Comparison of ENCODE assay signal across 28 mouse cellular contexts in genomic region chr17:24545247-24545646, GRCm38 (mm10). TPM values are rescaled to one million over a fixed set of nuclear protein-coding genes. Genes with fewer than 3 reads are reported as not detected.
DNase-seq lines count a peak whose midpoint lies in the region; ATAC-seq and TF ChIP-seq lines count a peak whose summit lies in the region.
"Had no signal": no experiment of that assay in that cellular context is flagged by ENCODE, and none has a peak within 500 bp of the region (broad histone marks: within the 10 kb centered on the region; RNA-seq: fewer than 3 reads in every experiment).

No protein-coding gene starts in this region.

- TF ChIP-seq CTCF in forebrain, postnatal 0 days (IDR thresholded peaks at IDR 0.05; ENCODE audit: low read depth): peak; percentile 32
- TF ChIP-seq CTCF in kidney, postnatal 0 days (IDR thresholded peaks at IDR 0.05; ENCODE audit: low read depth): 0 out of 2 replicates have a peak, but pooled peaks have one; percentile 6
- TF ChIP-seq CTCF in lung, postnatal 0 days (IDR thresholded peaks at IDR 0.05): peak; percentile 16
- TF ChIP-seq CTCF in lung, adult 2 months (IDR thresholded peaks at IDR 0.05; ENCODE audit: insufficient read depth, low read length): no peak
- peak in 2 of 3 experiments; percentile 13 to 29; a peak in 1 of 6 replicates for TF ChIP-seq CTCF in MEL (IDR thresholded peaks at IDR 0.05 in 2 of 3, conservative IDR thresholded peaks at IDR 0.05 in 1 of 3; ENCODE audit: control insufficient read depth in 1 of 3, insufficient read depth in 1 of 3, low read depth in 2 of 3, low read length in 3 of 3, poor library complexity in 1 of 3, severe bottlenecking in 1 of 3)

- TF ChIP-seq POLR2A in lung, adult 2 months (IDR thresholded peaks at IDR 0.05; ENCODE audit: borderline replicate concordance, extremely low read depth, low read depth, low read length): no peak
- no peak for TF ChIP-seq POLR2A in MEL (IDR thresholded peaks at IDR 0.05; ENCODE audit: control insufficient read depth in 1 of 2, insufficient read depth in 1 of 2, low read depth in 1 of 2, low read length in 2 of 2, poor library complexity in 1 of 2)

- H3K79me2 ChIP-seq in MEL (ENCODE audit: control insufficient read depth, insufficient read depth, low read length, poor library complexity): peaks cover 3% of the 10 kb centered on the region; the same call in 1 of the 2 replicates

- no peak overlapping the region for H3K4me3 ChIP-seq in forebrain, postnatal 0 days (ENCODE audit: low read depth, low read length)
- no peak overlapping the region for H3K4me3 ChIP-seq in forebrain, embryonic 13.5 days
- H3K4me3 ChIP-seq in kidney, postnatal 0 days (replicated peaks; ENCODE audit: low read depth, low read length): no peak overlapping the region
- H3K4me3 ChIP-seq in kidney, embryonic 16.5 days (ENCODE audit: low read length): no peak overlapping the region
- no peak overlapping the region for H3K4me3 ChIP-seq in lung, postnatal 0 days (ENCODE audit: low read depth, low read length)
- H3K4me3 ChIP-seq in lung, adult 2 months (replicated peaks; ENCODE audit: extremely low read depth, low read depth, low read length): no peak overlapping the region
- H3K4me3 ChIP-seq in MEL (ENCODE audit: control insufficient read depth in 1 of 2, insufficient read depth in 1 of 2, low read depth in 2 of 2, low read length in 2 of 2): no peak overlapping the region
- H3K4me3 ChIP-seq: hindbrain, embryonic 15.5 days; kidney, embryonic 15.5 days; stomach, embryonic 15.5 days had no signal

- no peak for TF ChIP-seq EP300 in lung, postnatal 0 days (IDR thresholded peaks at IDR 0.05)
- TF ChIP-seq EP300 in MEL (IDR thresholded peaks at IDR 0.05; ENCODE audit: low read depth in 1 of 2, low read length in 2 of 2): no peak

- no peak for DNase-seq in forebrain, postnatal 0 days
- no peak for DNase-seq in kidney, postnatal 0 days (ENCODE audit: low spot score)
- DNase-seq in lung, postnatal 0 days (ENCODE audit: low spot score): no peak
- no peak for DNase-seq in lung, adult 2 months
- no peak for DNase-seq in MEL (ENCODE audit: low read depth, low spot score)
- DNase-seq: adrenal gland, postnatal 14 days; cerebellum, adult 11 months; cerebellum, adult 9-10 months; cerebellum, postnatal 36 days; gastrocnemius, postnatal 10 days; kidney, adult 18-20 months; layer of hippocampus, adult 9-11 months; lung, embryonic 14.5 days; right cerebral cortex, postnatal 25 days had no signal

- H3K4me1 ChIP-seq in forebrain, postnatal 0 days (ENCODE audit: insufficient read depth): no peaks in the 10 kb centered on the region
- H3K4me1 ChIP-seq in forebrain, embryonic 13.5 days: peaks cover 14% of the 10 kb centered on the region
- no peaks in the 10 kb centered on the region for H3K4me1 ChIP-seq in kidney, postnatal 0 days (replicated peaks; ENCODE audit: insufficient read depth, low read length)
- H3K4me1 ChIP-seq in kidney, embryonic 16.5 days (ENCODE audit: insufficient read depth, low read length): no peaks in the 10 kb centered on the region
- 0 out of 2 replicates have a peak, but pooled peaks cover 3% of the 10 kb centered on the region for H3K4me1 ChIP-seq in lung, postnatal 0 days (ENCODE audit: insufficient read depth, low read depth, low read length)
- H3K4me1 ChIP-seq in lung, adult 2 months (ENCODE audit: control insufficient read depth, insufficient read depth, low read length): no peaks in the 10 kb centered on the region
- H3K4me1 ChIP-seq in MEL (ENCODE audit: control insufficient read depth in 1 of 2, insufficient read depth in 2 of 2, low read length in 2 of 2): peaks cover 0 to 2% of the 10 kb centered on the region in 2 experiments; a peak in 1 of 4 replicates
- H3K4me1 ChIP-seq: stomach, embryonic 15.5 days had no signal

- H3K9me3 ChIP-seq in forebrain, postnatal 0 days (ENCODE audit: low read length): no peaks in the 10 kb centered on the region
- no peaks in the 10 kb centered on the region for H3K9me3 ChIP-seq in forebrain, embryonic 13.5 days (replicated peaks)
- no peaks in the 10 kb centered on the region for H3K9me3 ChIP-seq in kidney, postnatal 0 days (replicated peaks; ENCODE audit: low read length)
- H3K9me3 ChIP-seq in kidney, embryonic 16.5 days (ENCODE audit: low read length): no peaks in the 10 kb centered on the region
- no peaks in the 10 kb centered on the region for H3K9me3 ChIP-seq in lung, postnatal 0 days (ENCODE audit: low read length)
- H3K9me3 ChIP-seq in MEL (replicated peaks; ENCODE audit: insufficient read depth, low read length): no peaks in the 10 kb centered on the region
- H3K9me3 ChIP-seq: embryonic facial prominence, embryonic 12.5 days; forebrain, embryonic 10.5 days; heart, embryonic 10.5 days; hindbrain, embryonic 15.5 days; kidney, embryonic 15.5 days; limb, embryonic 12.5 days; midbrain, embryonic 12.5 days; stomach, embryonic 15.5 days had no signal

- H3K27me3 ChIP-seq in forebrain, postnatal 0 days (ENCODE audit: insufficient read depth, low read length): no peaks in the 10 kb centered on the region
- peaks cover 21% of the 10 kb centered on the region for H3K27me3 ChIP-seq in forebrain, embryonic 13.5 days
- no peaks in the 10 kb centered on the region for H3K27me3 ChIP-seq in kidney, postnatal 0 days (ENCODE audit: insufficient read depth, low read length)
- no peaks in the 10 kb centered on the region for H3K27me3 ChIP-seq in kidney, embryonic 16.5 days (ENCODE audit: insufficient read depth, low read length)
- no peaks in the 10 kb centered on the region for H3K27me3 ChIP-seq in lung, postnatal 0 days (replicated peaks; ENCODE audit: insufficient read depth, low read length)
- H3K27me3 ChIP-seq in MEL (ENCODE audit: control insufficient read depth in 1 of 2, insufficient read depth in 2 of 2, low read length in 2 of 2): no peaks in the 10 kb centered on the region
- H3K27me3 ChIP-seq: stomach, embryonic 15.5 days had no signal

- TF ChIP-seq RAD21 in MEL (IDR thresholded peaks at IDR 0.05; ENCODE audit: low read depth, low read length): no peak; the same call in 1 of the 2 replicates

- H3K9ac ChIP-seq in forebrain, postnatal 0 days: no peak overlapping the region
- no peak overlapping the region for H3K9ac ChIP-seq in forebrain, embryonic 13.5 days
- no peak overlapping the region for H3K9ac ChIP-seq in kidney, postnatal 0 days (ENCODE audit: low read depth, low read length)
- H3K9ac ChIP-seq in kidney, embryonic 16.5 days (replicated peaks; ENCODE audit: low read length): no peak overlapping the region
- no peak overlapping the region for H3K9ac ChIP-seq in lung, postnatal 0 days (replicated peaks; ENCODE audit: low read depth)
- H3K9ac ChIP-seq in MEL (ENCODE audit: control insufficient read depth, low read depth, low read length, poor library complexity, severe bottlenecking): no peak overlapping the region
- H3K9ac ChIP-seq: kidney, embryonic 15.5 days; stomach, embryonic 15.5 days had no signal

- no peak overlapping the region for H3K4me2 ChIP-seq in forebrain, postnatal 0 days (ENCODE audit: low read depth)
- no peak overlapping the region for H3K4me2 ChIP-seq in forebrain, embryonic 13.5 days
- H3K4me2 ChIP-seq in kidney, postnatal 0 days (ENCODE audit: low read length): no peak overlapping the region
- no peak overlapping the region for H3K4me2 ChIP-seq in kidney, embryonic 16.5 days (replicated peaks; ENCODE audit: low read depth, low read length)
- no peak overlapping the region for H3K4me2 ChIP-seq in lung, postnatal 0 days (replicated peaks; ENCODE audit: low read depth, low read length)
- H3K4me2 ChIP-seq: stomach, embryonic 15.5 days had no signal

- no peak overlapping the region for H3K27ac ChIP-seq in forebrain, postnatal 0 days (ENCODE audit: low read depth, low read length)
- no peak overlapping the region for H3K27ac ChIP-seq in forebrain, embryonic 13.5 days
- H3K27ac ChIP-seq in kidney, postnatal 0 days: no peak overlapping the region
- no peak overlapping the region for H3K27ac ChIP-seq in kidney, embryonic 16.5 days (ENCODE audit: low read length)
- H3K27ac ChIP-seq in lung, postnatal 0 days (ENCODE audit: low read length): no peak overlapping the region
- no peak overlapping the region for H3K27ac ChIP-seq in MEL (ENCODE audit: control insufficient read depth, low read depth, low read length)
- H3K27ac ChIP-seq: embryonic facial prominence, embryonic 12.5 days; hindbrain, embryonic 15.5 days; kidney, embryonic 15.5 days; limb, embryonic 12.5 days; midbrain, embryonic 12.5 days; stomach, embryonic 15.5 days had no signal

- no peaks in the 10 kb centered on the region for H3K36me3 ChIP-seq in forebrain, postnatal 0 days (ENCODE audit: insufficient read depth)
- H3K36me3 ChIP-seq in forebrain, embryonic 13.5 days (ENCODE audit: poor library complexity, severe bottlenecking): no peaks in the 10 kb centered on the region
- H3K36me3 ChIP-seq in kidney, postnatal 0 days (ENCODE audit: insufficient read depth, low read length): no peaks in the 10 kb centered on the region
- no peaks in the 10 kb centered on the region for H3K36me3 ChIP-seq in kidney, embryonic 16.5 days (ENCODE audit: insufficient read depth, low read length)
- no peaks in the 10 kb centered on the region for H3K36me3 ChIP-seq in lung, postnatal 0 days (ENCODE audit: insufficient read depth, low read length)
- H3K36me3 ChIP-seq in MEL (ENCODE audit: control insufficient read depth in 1 of 2, insufficient read depth in 2 of 2, low read length in 2 of 2): peaks cover 0 to 4% of the 10 kb centered on the region in 2 experiments; a peak in 1 of 4 replicates
- H3K36me3 ChIP-seq: embryonic facial prominence, embryonic 12.5 days; forebrain, embryonic 10.5 days; hindbrain, embryonic 15.5 days; kidney, embryonic 15.5 days; limb, embryonic 12.5 days; midbrain, embryonic 12.5 days; stomach, embryonic 15.5 days had no signal

- no peak for ATAC-seq in forebrain, postnatal 0 days
- ATAC-seq in forebrain, embryonic 13.5 days: no peak
- no peak for ATAC-seq in kidney, postnatal 0 days (replicated peaks; ENCODE audit: low FRiP score, low read depth)
- no peak for ATAC-seq in kidney, embryonic 16.5 days (ENCODE audit: low FRiP score, low TSS enrichment)
- ATAC-seq in lung, postnatal 0 days: no peak

- WGBS in forebrain, postnatal 0 days: 91% methylated on average over 2 of the region's 2 CpGs
- 86% methylated on average over 2 of the region's 2 CpGs for WGBS in forebrain, embryonic 13.5 days
- 91% methylated on average over 2 of the region's 2 CpGs for WGBS in kidney, postnatal 0 days
- 85% methylated on average over 2 of the region's 2 CpGs for WGBS in kidney, embryonic 16.5 days
- 86% methylated on average over 2 of the region's 2 CpGs for WGBS in lung, postnatal 0 days
- 93% methylated on average over 2 of the region's 2 CpGs for WGBS in lung, adult 2 months

RNA-seq across cellular contexts. Expression of gene Pkd1, which starts 4.4 kb away (rescaled TPM):
- total RNA-seq in forebrain, postnatal 0 days (2014; rRNA removed): 48.9 and 58.8 TPM in 2 replicates
- 4.9 and 8.9 TPM in 2 replicates for polyA plus RNA-seq in forebrain, postnatal 0 days (2015; fragmentation: Nextera tagmentation; extraction: Ambion mirVana)
- polyA plus RNA-seq in forebrain, embryonic 13.5 days (2015; fragmentation: Nextera tagmentation; extraction: Ambion mirVana): 11.9 and 16.9 TPM in 2 replicates
- 10.6 and 17.7 TPM in 2 replicates for polyA plus RNA-seq in kidney, postnatal 0 days (2015; fragmentation: Nextera tagmentation; extraction: Ambion mirVana)
- 22.5 and 24.3 TPM in 2 replicates for polyA plus RNA-seq in kidney, embryonic 16.5 days (2015; fragmentation: Nextera tagmentation; extraction: Ambion mirVana)
- polyA plus RNA-seq in lung, postnatal 0 days (2015; fragmentation: Nextera tagmentation; extraction: Ambion mirVana): 26.3 and 27.4 TPM in 2 replicates
- 136 and 146 TPM in 2 replicates for polyA plus RNA-seq in lung, adult 2 months (2012; rRNA removed)
- 10.3 and 10.6 TPM in 2 replicates for total RNA-seq in MEL (2012; rRNA removed)
- polyA plus RNA-seq in MEL (2012; ENCODE audit: insufficient read depth in 1 of 2, insufficient read length in 2 of 2, low read depth in 1 of 2, low replicate concordance in 2 of 2, missing spikeins in 1 of 2): 10 to 100 TPM in 1 of 2 experiments, not detected in 1; 10.7 TPM

RNA-seq across cellular contexts. Expression of gene Rab26, which starts 11.2 kb away (rescaled TPM):
- 5.0 and 7.1 TPM in 2 replicates for total RNA-seq in forebrain, postnatal 0 days (2014; rRNA removed)
- polyA plus RNA-seq in forebrain, postnatal 0 days (2015; fragmentation: Nextera tagmentation; extraction: Ambion mirVana): 10.1 and 12.4 TPM in 2 replicates
- 3.7 and 4.1 TPM in 2 replicates for polyA plus RNA-seq in forebrain, embryonic 13.5 days (2015; fragmentation: Nextera tagmentation; extraction: Ambion mirVana)
- polyA plus RNA-seq in kidney, postnatal 0 days (2015; fragmentation: Nextera tagmentation; extraction: Ambion mirVana): 3.5 and 3.7 TPM in 2 replicates
- 2.8 and 3.0 TPM in 2 replicates for polyA plus RNA-seq in kidney, embryonic 16.5 days (2015; fragmentation: Nextera tagmentation; extraction: Ambion mirVana)
- polyA plus RNA-seq in lung, postnatal 0 days (2015; fragmentation: Nextera tagmentation; extraction: Ambion mirVana): 1.2 and 1.3 TPM in 2 replicates
- 1.1 and 1.2 TPM in 2 replicates for polyA plus RNA-seq in lung, adult 2 months (2012; rRNA removed)
- total RNA-seq in MEL (2012; rRNA removed): 0.89 and 1.0 TPM in 2 replicates
- 1 to 10 TPM in 1 of 2 experiments, not detected in 1; 1.1 TPM for polyA plus RNA-seq in MEL (2012; ENCODE audit: insufficient read depth in 1 of 2, insufficient read length in 2 of 2, low read depth in 1 of 2, low replicate concordance in 2 of 2, missing spikeins in 1 of 2)
- total RNA-seq: granulocyte monocyte progenitor cell, adult 5-6 weeks; hematopoietic stem cell, adult 5-6 weeks; neutrophil, adult 5-6 weeks had no signal

RNA-seq across cellular contexts. Expression of gene Traf7, which starts 17.5 kb away (rescaled TPM):
- total RNA-seq in forebrain, postnatal 0 days (2014; rRNA removed): 145 and 168 TPM in 2 replicates
- 81.4 and 82.0 TPM in 2 replicates for polyA plus RNA-seq in forebrain, postnatal 0 days (2015; fragmentation: Nextera tagmentation; extraction: Ambion mirVana)
- 97.1 and 109 TPM in 2 replicates for polyA plus RNA-seq in forebrain, embryonic 13.5 days (2015; fragmentation: Nextera tagmentation; extraction: Ambion mirVana)
- 59.4 and 67.3 TPM in 2 replicates for polyA plus RNA-seq in kidney, postnatal 0 days (2015; fragmentation: Nextera tagmentation; extraction: Ambion mirVana)
- 102 and 113 TPM in 2 replicates for polyA plus RNA-seq in kidney, embryonic 16.5 days (2015; fragmentation: Nextera tagmentation; extraction: Ambion mirVana)
- polyA plus RNA-seq in lung, postnatal 0 days (2015; fragmentation: Nextera tagmentation; extraction: Ambion mirVana): 65.3 and 66.8 TPM in 2 replicates
- 237 and 263 TPM in 2 replicates for polyA plus RNA-seq in lung, adult 2 months (2012; rRNA removed)
- total RNA-seq in MEL (2012; rRNA removed): 118 and 121 TPM in 2 replicates
- 100 to 1,000 TPM in 1 of 2 experiments, not detected in 1; 261 TPM for polyA plus RNA-seq in MEL (2012; ENCODE audit: insufficient read depth in 1 of 2, insufficient read length in 2 of 2, low read depth in 1 of 2, low replicate concordance in 2 of 2, missing spikeins in 1 of 2)

RNA-seq across cellular contexts. Expression of gene Caskin1, which starts 56.8 kb away (rescaled TPM):
- 90.0 and 113 TPM in 2 replicates for total RNA-seq in forebrain, postnatal 0 days (2014; rRNA removed)
- 14.9 and 25.3 TPM in 2 replicates for polyA plus RNA-seq in forebrain, postnatal 0 days (2015; fragmentation: Nextera tagmentation; extraction: Ambion mirVana)
- 15.0 and 16.7 TPM in 2 replicates for polyA plus RNA-seq in forebrain, embryonic 13.5 days (2015; fragmentation: Nextera tagmentation; extraction: Ambion mirVana)
- 0.82 and 1.1 TPM in 2 replicates for polyA plus RNA-seq in kidney, postnatal 0 days (2015; fragmentation: Nextera tagmentation; extraction: Ambion mirVana)
- 1.5 and 2.2 TPM in 2 replicates for polyA plus RNA-seq in kidney, embryonic 16.5 days (2015; fragmentation: Nextera tagmentation; extraction: Ambion mirVana)
- polyA plus RNA-seq in lung, postnatal 0 days (2015; fragmentation: Nextera tagmentation; extraction: Ambion mirVana): 0.15 and 0.33 TPM in 2 replicates
- polyA plus RNA-seq in lung, adult 2 months (2012; rRNA removed): 1.7 and 2.1 TPM in 2 replicates
- total RNA-seq in MEL (2012; rRNA removed): 0.04 and 0.07 TPM in 2 replicates
- under 1 TPM in 1 of 2 experiments, not detected in 1; 0.38 TPM for polyA plus RNA-seq in MEL (2012; ENCODE audit: insufficient read depth in 1 of 2, insufficient read length in 2 of 2, low read depth in 1 of 2, low replicate concordance in 2 of 2, missing spikeins in 1 of 2)
- total RNA-seq: granulocyte monocyte progenitor cell, adult 5-6 weeks; hematopoietic stem cell, adult 5-6 weeks; megakaryocyte progenitor cell, adult 5-6 weeks; neutrophil, adult 5-6 weeks had no signal
